Mouse (Mus musculus) lung, embryonic 14.5 days (tissue): ENCODE measurements at regions not wholly inside any gene's neighbourhood (a gene's known extent, or its start where the extent isn't known, plus 50 kb on each side); places are given as distances from the start of the nearest gene placed in this dataset.

ENCODE experiments used
- ATAC-seq: fragments of 200-750 bp; cut with Nextera tagmentation; 2 replicates; pipeline ENCODE4 v1.8.0; 2017; ENCODE audit warnings: mild to moderate bottlenecking, moderate TSS enrichment, moderate library complexity; ENCODE audit not compliant: insufficient read depth
- DNase-seq: peaks from one replicate; pipeline ENCODE4 v3.0.0-alpha.2; 2015
- H3K27ac ChIP-seq: fragments of 300-500 bp; sonication (generic); 2 replicates; pipeline ENCODE4 v1.5.1; 2014; ENCODE audit warnings: low read depth, mild to moderate bottlenecking, moderate library complexity
- H3K27me3 ChIP-seq: fragments of 300-500 bp; sonication (generic); 2 replicates; pipeline ENCODE4 v1.6.1; 2014; ENCODE audit warnings: low read length, control low read depth; ENCODE audit not compliant: insufficient read depth
- H3K36me3 ChIP-seq: fragments of 300-500 bp; sonication (generic); 2 replicates; pipeline ENCODE4 v1.6.1; 2014; ENCODE audit warnings: control low read depth; ENCODE audit not compliant: insufficient read depth
- H3K4me1 ChIP-seq: fragments of 300-500 bp; sonication (generic); 2 replicates; pipeline ENCODE4 v1.6.1; 2014; ENCODE audit warnings: antibody characterized with exemption, control low read depth; ENCODE audit not compliant: insufficient read depth
- H3K4me2 ChIP-seq: fragments of 300-500 bp; sonication (generic); 2 replicates; pipeline ENCODE4 v1.6.1; 2014; ENCODE audit warnings: mild to moderate bottlenecking
- H3K4me3 ChIP-seq: fragments of 300-500 bp; sonication (generic); 2 replicates; pipeline ENCODE4 v1.5.1; 2014; ENCODE audit warnings: low read depth, low read length
- H3K9ac ChIP-seq: fragments of 300-500 bp; sonication (generic); 2 replicates; pipeline ENCODE4 v1.6.1; 2014
- H3K9me3 ChIP-seq: fragments of 300-500 bp; sonication (generic); 2 replicates; pipeline ENCODE4 v1.6.1; 2016; ENCODE audit warnings: low read depth, low read length, control low read depth
- CTCF ChIP-seq: IDR thresholded peaks from 2 replicates; pipeline ENCODE4 v1.5.1; 2016; ENCODE audit warnings: antibody characterized with exemption, low read depth
- WGBS: fragments of 180-500 bp; shearing (Covaris S2); extraction: QIAGEN DNeasy Blood & Tissue Kit; methylation state at CpG from one replicate; pipeline ENCODE4 v1.1.7; 2014; 5-methylcytosine and 5-hydroxymethylcytosine counted together

DNA sequence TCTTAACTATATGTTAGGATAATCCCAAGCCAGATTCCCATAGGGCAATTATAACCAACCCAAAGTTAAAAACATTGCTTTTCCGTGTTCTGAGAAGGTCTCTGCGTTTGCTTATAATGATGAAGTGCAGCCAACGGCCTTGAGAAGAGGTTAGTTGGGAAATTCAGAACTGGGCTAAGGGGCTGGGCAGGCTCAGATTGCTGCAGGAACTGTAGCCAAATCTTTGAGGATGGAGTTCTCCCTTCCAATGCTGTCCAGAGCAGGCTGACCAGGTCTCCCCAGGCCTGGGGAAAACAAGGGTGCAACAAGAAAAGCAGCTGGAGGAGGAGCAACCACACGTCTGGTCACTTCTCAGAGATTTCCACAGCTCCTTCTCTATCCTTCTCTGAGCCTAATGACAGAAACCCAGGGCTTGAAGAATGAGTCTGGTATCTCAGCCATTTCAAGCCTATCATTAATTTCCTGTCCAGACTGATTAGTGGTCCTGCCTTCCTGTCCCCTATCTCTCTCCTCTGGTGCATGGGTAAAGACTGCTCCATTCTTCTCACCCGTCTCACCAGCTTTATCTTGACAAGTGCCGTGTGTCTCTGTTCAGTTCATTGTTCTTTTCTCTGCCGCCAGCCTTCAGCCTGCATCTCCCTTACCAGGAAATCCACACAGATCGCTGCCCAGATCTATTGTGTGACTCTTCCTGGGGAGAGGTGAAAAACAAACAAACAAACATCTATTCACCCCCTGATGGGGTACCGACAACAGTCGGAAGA lies 255.2 kb downstream of the Sipa1l2 start:
- no peak for ATAC-seq
- 37% methylated on average over 10 of the region's 10 CpGs for WGBS
- Histone ChIP-seq H3K9me3 (no peaks in the 10 kb centered on the region), H3K9ac (no peak overlapping the region), H3K27me3 (no peaks in the 10 kb centered on the region), H3K4me3 (no peak overlapping the region), H3K4me2 (no peak overlapping the region), H3K36me3 (no peaks in the 10 kb centered on the region), H3K27ac (no peak overlapping the region), H3K4me1 (peaks cover 15% of the 10 kb centered on the region)
- no peak for DNase-seq
- TF ChIP-seq CTCF = no peak

DNA sequence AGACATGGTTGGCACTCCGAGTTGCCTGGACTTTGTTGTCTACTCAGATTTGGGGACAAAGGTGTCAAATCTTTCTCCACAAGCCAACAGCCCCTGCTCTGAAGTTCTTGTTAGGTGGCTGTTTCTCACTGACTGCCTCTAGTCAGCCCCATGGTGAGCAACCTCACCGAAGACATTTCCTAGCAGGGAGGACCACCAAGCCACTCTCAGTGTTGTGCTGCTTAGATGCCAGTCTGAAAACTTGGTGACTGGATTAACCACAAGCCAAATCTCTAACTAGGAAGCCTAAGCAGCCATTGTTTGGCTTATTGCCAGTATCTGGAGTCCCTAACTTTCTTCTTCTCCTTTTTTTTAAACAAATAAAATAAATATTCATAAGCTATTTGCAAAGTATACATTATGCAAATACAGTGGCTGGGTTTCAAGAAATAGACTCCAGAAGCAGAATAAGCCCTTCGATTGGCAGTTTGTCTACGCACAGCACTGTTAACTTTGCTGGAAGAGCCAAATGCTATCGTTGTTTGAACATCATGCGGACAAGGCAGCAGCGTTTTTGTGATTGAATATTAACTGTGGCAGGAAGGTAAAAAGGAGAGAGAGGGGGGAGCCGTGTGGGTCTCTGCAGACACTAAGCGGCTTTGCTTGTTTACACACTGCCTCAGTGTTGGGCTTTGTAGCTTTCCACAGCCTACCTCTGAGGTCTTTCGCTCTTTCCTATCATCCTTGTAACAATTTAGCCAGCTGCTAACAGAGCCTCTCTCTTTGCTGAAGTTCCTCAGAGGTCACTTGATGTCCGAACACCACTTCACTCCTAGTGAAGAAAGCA lies 257.4 kb downstream of the Disc1 start:
- peak overlapping the region; percentile 30 for H3K4me2 ChIP-seq
- H3K4me1 ChIP-seq = peaks cover 19% of the 10 kb centered on the region
- H3K9me3 ChIP-seq = no peaks in the 10 kb centered on the region
- no peak overlapping the region for H3K9ac ChIP-seq
- H3K36me3 ChIP-seq = no peaks in the 10 kb centered on the region
- DNase-seq = peak; percentile 69
- 19% methylated on average over 11 of the region's 11 CpGs for WGBS
- H3K27me3 ChIP-seq = no peaks in the 10 kb centered on the region
- peak; percentile 24; the same call in 1 of the 2 replicates for ATAC-seq
- H3K27ac ChIP-seq = no peak overlapping the region
- no peak overlapping the region for H3K4me3 ChIP-seq
- no peak for TF ChIP-seq CTCF
